Mouse (Mus musculus): ENCODE data around the gene Dbp. TPM values are rescaled to one million over a fixed set of nuclear protein-coding genes. Genes with fewer than 3 reads are reported as not detected.
"Not testable (repeated sequence)": the region's sequence is repeated elsewhere in the genome, so short reads cannot be mapped to it uniquely, and the experiment has no call there.

The Dbp gene
- polyA plus RNA-seq (2015; fragmentation: Nextera tagmentation; extraction: Ambion mirVana), result 4.3 and 4.7 TPM in 2 replicates

GRCm38 (mm10) chr7:45704730-45705442, at the start of gene Dbp:
TSS of gene Dbp (plus strand) at chr7:45705088.
- H3K27me3 ChIP-seq, result peaks cover 8% of the 10 kb centered on the region
- H3K4me1 ChIP-seq, result peaks cover 63% of the 10 kb centered on the region
- H3K27ac ChIP-seq, result peak within 1 kb of the TSS; percentile 91
- under 1% methylated on average over 36 of the region's 36 CpGs for WGBS
- ATAC-seq (ENCODE audit: insufficient number of reproducible peaks, low FRiP score, low TSS enrichment, low read depth), result peak; percentile 93
- H3K9me3 ChIP-seq, result no peaks in the 10 kb centered on the region
- peaks cover 7% of the 10 kb centered on the region for H3K36me3 ChIP-seq
- peak within 1 kb of the TSS; percentile 98 for H3K4me2 ChIP-seq
- H3K4me3 ChIP-seq, result peak within 1 kb of the TSS; percentile 63
- peak within 1 kb of the TSS; percentile 75 for H3K9ac ChIP-seq

DNA sequence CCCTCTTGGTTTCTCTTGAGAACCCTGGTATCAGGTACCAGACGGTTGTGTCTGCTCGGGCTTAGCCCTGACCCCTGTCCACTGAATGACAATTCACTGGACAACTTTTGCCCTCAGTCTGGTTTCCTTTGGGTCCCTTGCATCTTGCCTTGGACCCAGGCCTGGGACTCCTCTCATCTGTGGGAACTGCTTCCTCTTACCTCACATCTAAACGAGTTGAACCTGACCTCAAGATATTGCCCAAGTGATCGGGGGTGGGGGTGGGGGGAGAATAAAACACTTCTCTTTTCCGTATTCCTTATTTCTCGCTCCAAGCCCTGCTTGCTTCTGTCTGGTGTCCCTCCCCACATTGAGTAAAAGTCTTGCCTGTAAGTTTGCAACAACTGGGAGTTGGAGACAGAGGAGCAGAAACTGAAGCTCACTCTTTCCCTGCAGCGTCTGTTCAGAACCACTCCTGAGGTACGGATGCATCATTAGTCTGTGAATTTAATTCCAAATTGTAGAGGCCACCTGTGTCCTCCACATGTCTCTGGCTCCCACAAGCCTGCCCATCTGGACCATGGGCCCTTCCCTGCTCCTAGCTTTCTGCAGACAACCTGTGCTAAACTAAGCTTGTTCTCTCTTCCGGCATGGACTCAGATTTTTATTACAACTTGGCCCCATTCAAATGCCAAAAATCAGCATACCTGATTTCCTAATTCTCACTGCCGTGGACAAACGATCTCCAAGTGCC, 44.0 kb upstream of the Dbp start:
- Histone ChIP-seq H3K4me3 (no peak overlapping the region), H3K36me3 (no peaks in the 10 kb centered on the region), H3K4me1 (peaks cover 12% of the 10 kb centered on the region), H3K27me3 (no peaks in the 10 kb centered on the region), H3K9me3 (no peaks in the 10 kb centered on the region), H3K4me2 (no peak overlapping the region), H3K27ac (0 out of 2 replicates have a peak overlapping the region, but pooled peaks have one; percentile 0), H3K9ac (no peak overlapping the region)
- ATAC-seq (ENCODE audit: insufficient number of reproducible peaks, low FRiP score, low TSS enrichment, low read depth), result no peak
- WGBS, result 71% methylated on average over 11 of the region's 11 CpGs

GRCm38 (mm10) chr7:45661702-45662101, 43.2 kb upstream of the Dbp start:
- H3K9ac ChIP-seq; H3K27me3 ChIP-seq; H3K27ac ChIP-seq; H3K4me3 ChIP-seq; H3K9me3 ChIP-seq; H3K36me3 ChIP-seq; H3K4me2 ChIP-seq; ATAC-seq (ENCODE audit: insufficient number of reproducible peaks, low FRiP score, low TSS enrichment, low read depth); H3K4me1 ChIP-seq: not testable (repeated sequence)
- 91% methylated on average over 6 of the region's 6 CpGs for WGBS

- no peak overlapping the region for H3K4me2 ChIP-seq
- H3K27ac ChIP-seq, result peak overlapping the region; percentile 48; the same call in 1 of the 2 replicates
- H3K27me3 ChIP-seq, result no peaks in the 10 kb centered on the region
- WGBS, result 41% methylated on average over 13 of the region's 13 CpGs
- no peak overlapping the region for H3K9ac ChIP-seq
- H3K4me1 ChIP-seq, result peaks cover 7% of the 10 kb centered on the region; the same call in 1 of the 2 replicates
- no peaks in the 10 kb centered on the region for H3K36me3 ChIP-seq
- no peak overlapping the region for H3K4me3 ChIP-seq
- H3K9me3 ChIP-seq, result no peaks in the 10 kb centered on the region
- ATAC-seq (ENCODE audit: insufficient number of reproducible peaks, low FRiP score, low TSS enrichment, low read depth), result no peak
Observed at GRCm38 (mm10) chr7:45665303-45666138, 39.4 kb upstream of the Dbp start.

- Histone ChIP-seq H3K4me3 (no peak within 1 kb of the TSS), H3K4me2 (no peak within 1 kb of the TSS), H3K9me3 (no peaks in the 10 kb centered on the region), H3K4me1 (peaks cover 7% of the 10 kb centered on the region; the same call in 1 of the 2 replicates), H3K9ac (no peak within 1 kb of the TSS), H3K36me3 (no peaks in the 10 kb centered on the region), H3K27ac (peak within 1 kb of the TSS; percentile 48; the same call in 1 of the 2 replicates), H3K27me3 (no peaks in the 10 kb centered on the region)
- ATAC-seq (ENCODE audit: insufficient number of reproducible peaks, low FRiP score, low TSS enrichment, low read depth), result no peak
- 82% methylated on average over 7 of the region's 7 CpGs for WGBS
Observed at GRCm38 (mm10) chr7:45666161-45666560, 38.7 kb upstream of the Dbp start, which contains the start of gene Fut2. TSS of gene Fut2 (minus strand) at chr7:45666394.

DNA sequence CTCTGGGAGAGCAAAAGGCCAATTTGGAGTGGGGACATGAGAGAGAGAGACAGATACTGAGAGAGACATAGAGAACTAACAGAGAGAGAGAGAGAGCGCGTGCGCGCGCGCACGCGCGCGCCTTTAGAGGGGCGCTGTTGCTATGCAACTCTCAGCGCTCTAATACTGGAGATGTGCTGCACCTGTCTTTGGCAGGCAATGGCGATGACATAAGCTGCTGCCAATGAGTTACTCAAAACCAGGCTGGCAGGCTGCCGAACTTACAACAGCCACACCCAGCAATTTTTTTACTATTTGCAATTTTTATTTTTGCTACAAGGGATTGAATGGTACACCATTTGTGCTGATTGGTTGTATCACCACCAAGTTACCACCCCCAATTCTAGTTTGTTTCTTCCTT, 37.1 kb upstream of the Dbp start:
- no peak overlapping the region for H3K4me2 ChIP-seq
- WGBS, result 65% methylated on average over 14 of the region's 14 CpGs
- ATAC-seq (ENCODE audit: insufficient number of reproducible peaks, low FRiP score, low TSS enrichment, low read depth), result no peak
- H3K9me3 ChIP-seq, result no peaks in the 10 kb centered on the region
- H3K4me3 ChIP-seq, result no peak overlapping the region
- no peaks in the 10 kb centered on the region for H3K36me3 ChIP-seq
- no peaks in the 10 kb centered on the region for H3K27me3 ChIP-seq
- H3K9ac ChIP-seq, result no peak overlapping the region
- H3K27ac ChIP-seq, result no peak overlapping the region
- H3K4me1 ChIP-seq, result peaks cover 7% of the 10 kb centered on the region; the same call in 1 of the 2 replicates

DNA sequence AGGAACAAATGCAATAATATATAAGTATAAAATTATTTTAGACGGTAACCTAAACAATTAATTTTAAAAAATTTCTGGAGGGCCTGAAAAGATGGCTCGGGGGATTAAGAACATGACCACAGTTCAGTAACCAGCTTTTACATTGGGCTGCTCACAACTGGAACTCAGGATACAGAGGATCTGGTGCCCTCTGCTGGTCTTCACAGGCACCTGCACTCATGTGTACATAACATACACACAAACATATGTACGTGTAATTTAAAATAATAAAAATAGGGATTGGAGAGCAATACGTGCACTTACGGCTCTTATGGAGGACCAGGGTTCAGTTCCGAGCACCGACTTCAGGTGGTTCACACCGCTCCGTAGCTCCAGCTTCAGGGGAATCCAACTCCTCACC, 36.0 kb upstream of the Dbp start:
- no peak overlapping the region for H3K4me3 ChIP-seq
- H3K27me3 ChIP-seq, result no peaks in the 10 kb centered on the region
- WGBS, result 95% methylated on average over 9 of the region's 9 CpGs

GRCm38 (mm10) chr7:45677627-45678295, 27.1 kb upstream of the Dbp start:
- Histone ChIP-seq H3K27ac (no peak overlapping the region), H3K9ac (no peak overlapping the region), H3K4me3 (no peak overlapping the region), H3K27me3 (no peaks in the 10 kb centered on the region), H3K4me1 (peaks cover 3% of the 10 kb centered on the region), H3K4me2 (no peak overlapping the region), H3K9me3 (no peaks in the 10 kb centered on the region), H3K36me3 (no peaks in the 10 kb centered on the region)
- 72% methylated on average over 7 of the region's 7 CpGs for WGBS
- ATAC-seq (ENCODE audit: insufficient number of reproducible peaks, low FRiP score, low TSS enrichment, low read depth), result no peak

More for the DNA sequence above, 36.0 kb upstream of the Dbp start:
- Histone ChIP-seq H3K36me3 (no peaks in the 10 kb centered on the region), H3K4me1 (peaks cover 7% of the 10 kb centered on the region; the same call in 1 of the 2 replicates), H3K27ac (no peak overlapping the region), H3K9ac (no peak overlapping the region), H3K4me2 (no peak overlapping the region), H3K9me3 (no peaks in the 10 kb centered on the region)
- no peak for ATAC-seq (ENCODE audit: insufficient number of reproducible peaks, low FRiP score, low TSS enrichment, low read depth)

GRCm38 (mm10) chr7:45678513-45678912, 26.4 kb upstream of the Dbp start:
- no peak overlapping the region for H3K4me3 ChIP-seq
- no peaks in the 10 kb centered on the region for H3K36me3 ChIP-seq
- ATAC-seq (ENCODE audit: insufficient number of reproducible peaks, low FRiP score, low TSS enrichment, low read depth), result no peak
- 88% methylated on average over 14 of the region's 14 CpGs for WGBS
- no peaks in the 10 kb centered on the region for H3K9me3 ChIP-seq
- H3K9ac ChIP-seq, result no peak overlapping the region
- no peak overlapping the region for H3K4me2 ChIP-seq
- peaks cover 3% of the 10 kb centered on the region for H3K4me1 ChIP-seq
- no peak overlapping the region for H3K27ac ChIP-seq
- no peaks in the 10 kb centered on the region for H3K27me3 ChIP-seq

DNA sequence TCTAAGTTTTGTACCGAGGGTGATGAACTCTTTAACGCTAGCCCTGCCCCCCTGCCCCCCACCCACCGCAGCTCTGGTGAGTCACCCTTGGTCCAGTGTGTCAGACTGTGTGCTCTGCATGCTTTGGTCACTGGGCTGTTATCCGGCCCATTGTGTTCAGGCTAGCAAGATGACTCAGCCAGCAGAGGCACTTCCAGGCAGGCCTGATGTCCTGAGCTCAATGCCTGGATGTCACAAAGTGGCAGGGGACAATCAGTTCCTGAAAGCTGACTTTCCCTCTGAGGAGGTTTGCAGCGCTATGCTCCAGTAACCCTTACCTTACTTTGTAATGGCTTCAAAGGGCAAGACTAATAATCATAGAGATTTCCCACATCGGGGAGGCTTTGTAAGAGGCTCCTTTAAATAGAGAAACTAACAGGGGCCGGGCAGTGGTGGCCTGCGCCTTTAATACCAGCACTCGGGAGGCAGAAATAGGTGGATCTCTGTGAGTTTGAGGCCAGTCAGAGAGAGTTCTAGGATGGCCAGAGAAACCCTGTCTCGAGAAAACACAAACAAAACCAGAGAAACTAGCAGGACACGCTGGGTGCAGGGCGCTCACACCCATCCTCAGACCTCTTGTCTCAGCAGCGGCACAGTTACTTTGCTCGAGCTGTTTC, 24.8 kb upstream of the Dbp start:
- H3K36me3 ChIP-seq, result no peaks in the 10 kb centered on the region
- no peak overlapping the region for H3K4me2 ChIP-seq
- no peak for ATAC-seq (ENCODE audit: insufficient number of reproducible peaks, low FRiP score, low TSS enrichment, low read depth)
- H3K9ac ChIP-seq, result no peak overlapping the region
- no peaks in the 10 kb centered on the region for H3K9me3 ChIP-seq
- H3K4me3 ChIP-seq, result no peak overlapping the region
- WGBS, result 74% methylated on average over 14 of the region's 14 CpGs
- no peaks in the 10 kb centered on the region for H3K27me3 ChIP-seq
- H3K27ac ChIP-seq, result no peak overlapping the region
- peaks cover 9% of the 10 kb centered on the region for H3K4me1 ChIP-seq
